Mouse (Mus musculus): ENCODE results near the gene Limd2. TPM values are rescaled to one million over a fixed set of nuclear protein-coding genes. Genes with fewer than 3 reads are reported as not detected.
A peak's percentile ranks its signal among the peaks of the same experiment; 100 is the strongest.
"Not testable (repeated sequence)": the region's sequence is repeated elsewhere in the genome, so short reads cannot be mapped to it uniquely, and the experiment has no call there.

Limd2 gene
- 100 to 1,000 TPM; 633 to 743 TPM for polyA plus RNA-seq (2017; shearing (Covaris generic))

GRCm38 (mm10) chr11:106160841-106161721 lies at the start of gene Limd2, which contains the start of gene Gm10840:
Gene Limd2, minus strand, starts transcription at chr11:106160860.
Gene Gm10840, plus strand, starts transcription at chr11:106160850.
- ATAC-seq = peak; percentile 13

DNA sequence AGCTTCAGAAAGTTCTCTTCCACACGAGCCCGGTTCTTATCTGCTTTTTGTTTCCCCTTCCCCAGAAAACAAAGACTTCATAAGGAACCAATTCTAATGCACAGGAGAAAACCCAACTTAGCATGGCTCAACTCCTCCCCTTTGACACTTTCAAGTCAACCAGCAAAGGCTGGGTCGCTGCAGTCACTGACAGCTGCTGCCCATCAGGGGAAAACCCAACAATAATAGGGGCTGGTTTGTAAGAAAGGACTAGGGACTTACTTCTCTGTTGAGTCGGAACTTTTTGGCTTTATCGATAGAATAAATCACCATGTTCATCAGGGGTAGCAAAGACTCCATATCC lies 41.4 kb upstream of the Limd2 start, which contains the start of gene Strada:
TSS of gene Strada (minus strand) at position 46 of the 343 bp plus-strand sequence.
- ATAC-seq = peak; percentile 64

- peak; percentile 37 for ATAC-seq
Observed at GRCm38 (mm10) chr11:106201337-106202122, 40.9 kb upstream of the Limd2 start.

DNA sequence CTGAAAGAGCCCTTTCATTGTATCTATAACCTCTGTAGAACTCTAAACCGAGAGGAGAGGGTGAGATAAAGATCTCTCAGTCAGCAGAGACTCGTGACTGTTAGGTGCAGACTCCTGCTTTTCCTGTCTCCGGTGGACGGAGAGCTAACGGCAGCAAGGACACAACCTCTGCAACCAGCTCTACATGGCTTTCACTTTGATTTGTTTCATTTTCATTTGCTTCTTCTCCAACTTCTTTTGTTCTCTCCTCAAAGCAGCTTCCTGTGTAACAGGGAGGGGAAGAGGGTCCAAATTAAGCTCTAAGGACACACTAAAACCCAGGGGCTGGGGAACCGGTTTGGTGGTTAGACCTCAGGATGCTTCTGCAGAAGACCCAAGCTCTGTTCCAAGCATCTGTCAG lies 40.1 kb upstream of the Limd2 start:
- peak; percentile 62 for ATAC-seq

DNA sequence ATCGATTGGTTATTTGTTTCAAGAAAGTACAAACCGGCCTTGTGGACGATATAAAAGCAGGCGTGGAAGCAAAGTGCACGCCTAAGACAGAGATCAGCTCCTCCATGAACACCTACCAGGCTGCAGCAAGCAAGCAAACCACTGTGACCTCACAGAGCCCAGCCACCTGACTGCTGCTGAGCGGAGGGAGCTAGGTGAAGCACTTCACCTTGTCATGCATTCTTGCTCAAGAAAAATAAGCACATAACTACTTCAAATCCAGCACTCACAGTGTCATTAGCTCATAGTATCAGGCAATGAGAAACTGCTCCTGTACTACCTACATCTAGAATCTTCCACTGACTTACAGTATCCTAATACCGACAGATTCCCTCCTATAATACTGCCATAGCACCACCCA lies 39.3 kb upstream of the Limd2 start:
- not testable (repeated sequence) for ATAC-seq

DNA sequence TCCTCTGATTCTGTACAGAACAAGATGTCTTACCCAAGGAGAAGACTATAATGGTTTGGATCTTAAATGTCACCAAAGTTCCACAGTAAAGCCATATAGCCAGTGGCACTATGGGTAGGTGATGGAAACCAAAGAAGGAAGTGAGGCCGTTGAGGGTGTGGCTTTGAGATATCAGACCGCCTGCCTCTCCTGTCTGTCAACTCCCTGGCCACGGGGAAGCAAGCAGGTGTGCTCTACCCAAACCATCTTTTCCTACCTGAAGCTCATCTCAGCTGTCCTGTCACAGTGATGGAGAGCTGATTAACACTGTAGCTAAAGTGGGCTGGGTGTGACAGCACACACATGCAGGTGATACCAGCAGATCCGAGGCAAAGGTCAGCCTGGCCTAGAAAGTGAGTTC lies 37.6 kb upstream of the Limd2 start:
- no peak for ATAC-seq

DNA sequence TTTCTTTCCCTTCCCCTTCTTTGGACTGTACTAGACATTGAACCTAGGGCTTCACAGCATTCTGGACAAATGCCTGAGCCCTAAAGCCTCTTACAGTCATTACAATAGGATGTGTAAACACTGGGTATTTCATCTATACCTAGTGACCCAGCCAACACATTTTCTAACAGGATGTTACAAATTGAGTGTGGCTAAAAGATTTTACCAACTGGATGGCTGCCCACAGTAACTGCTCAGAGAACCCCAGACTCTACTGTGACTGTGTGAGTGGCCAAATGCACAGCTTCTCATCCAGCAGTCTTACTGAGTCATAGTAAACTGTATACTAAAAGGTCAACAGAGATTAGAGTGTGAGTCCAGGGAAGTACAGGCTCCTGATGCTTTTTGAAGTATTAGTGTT lies 34.7 kb upstream of the Limd2 start:
- no peak for ATAC-seq

DNA sequence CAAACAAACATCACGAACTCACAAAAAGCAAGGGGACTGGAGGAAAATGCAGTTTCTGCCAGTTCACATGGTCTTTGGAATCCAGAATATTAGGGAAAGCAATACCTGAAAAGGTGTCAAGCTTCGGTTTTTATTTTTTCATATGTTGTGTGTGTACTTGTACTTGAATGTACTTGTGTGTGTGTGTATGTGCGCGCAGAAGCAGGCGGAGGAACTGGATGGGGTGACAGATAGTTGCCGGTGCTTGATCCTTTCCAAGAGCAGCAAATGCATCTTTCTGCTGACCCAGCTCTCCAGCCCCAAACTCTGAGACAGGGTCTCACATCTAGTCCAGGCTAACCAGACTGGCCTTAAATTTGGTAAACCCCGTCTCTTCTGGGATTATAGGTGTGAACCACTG lies 34.2 kb upstream of the Limd2 start:
- ATAC-seq = no peak

DNA sequence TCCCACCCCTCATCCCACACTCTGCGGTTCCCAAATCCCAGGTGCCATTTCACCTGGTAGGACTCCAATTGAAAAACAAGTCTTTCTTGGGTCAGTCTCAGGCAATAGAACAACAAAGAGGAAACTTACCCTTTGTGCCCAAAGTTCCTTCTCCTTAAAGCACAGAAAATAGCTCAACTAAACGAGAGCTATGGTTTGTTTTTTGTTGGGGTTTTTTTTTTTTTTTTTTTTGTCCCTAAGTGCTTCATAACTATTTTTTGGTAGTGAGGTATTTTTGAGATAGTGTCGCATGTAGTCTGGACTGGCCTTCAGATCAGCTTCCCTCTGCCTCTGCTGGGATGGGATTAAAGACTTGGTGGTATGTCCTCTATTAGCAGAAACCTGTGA lies 33.5 kb upstream of the Limd2 start:
- no peak for ATAC-seq

DNA sequence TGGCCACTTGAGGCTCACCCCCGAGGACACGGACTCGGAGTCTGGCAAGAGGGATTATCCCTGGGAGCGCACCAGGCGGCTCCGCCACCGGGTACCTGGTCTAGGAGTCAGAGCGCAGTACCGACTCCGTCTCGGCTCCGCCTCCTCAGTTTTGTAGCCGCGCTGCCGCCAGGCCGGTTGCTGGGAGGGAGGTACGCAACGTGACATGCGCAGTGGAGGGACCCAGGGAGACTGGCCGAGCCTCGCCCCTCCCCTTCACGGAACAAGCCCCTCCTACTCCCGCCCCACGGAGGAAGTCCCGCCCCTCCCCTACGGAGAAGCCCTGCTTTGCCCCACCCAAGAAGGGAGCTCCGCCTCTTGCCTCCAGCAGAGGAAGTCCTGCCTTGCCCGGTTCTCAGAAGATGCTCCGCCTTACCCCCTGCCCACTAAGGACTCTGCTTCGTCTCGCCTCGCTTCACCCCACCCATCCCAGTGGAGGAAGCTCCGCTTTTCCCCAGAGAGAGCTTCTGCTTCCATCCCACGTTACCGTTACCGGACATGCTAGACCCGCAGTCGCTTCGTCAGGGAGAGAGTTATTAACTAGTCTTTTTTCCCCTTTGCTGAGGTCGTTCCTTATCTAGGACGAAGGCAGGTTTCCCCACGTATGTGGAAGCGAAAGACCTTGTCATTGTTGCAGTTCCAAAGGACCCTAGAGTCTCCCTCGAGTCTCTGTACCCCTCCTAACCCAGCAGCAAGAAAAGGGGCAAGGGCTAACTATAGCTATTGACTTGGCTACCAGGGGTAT lies 32.9 kb upstream of the Limd2 start:
- ATAC-seq = peak; percentile 90

DNA sequence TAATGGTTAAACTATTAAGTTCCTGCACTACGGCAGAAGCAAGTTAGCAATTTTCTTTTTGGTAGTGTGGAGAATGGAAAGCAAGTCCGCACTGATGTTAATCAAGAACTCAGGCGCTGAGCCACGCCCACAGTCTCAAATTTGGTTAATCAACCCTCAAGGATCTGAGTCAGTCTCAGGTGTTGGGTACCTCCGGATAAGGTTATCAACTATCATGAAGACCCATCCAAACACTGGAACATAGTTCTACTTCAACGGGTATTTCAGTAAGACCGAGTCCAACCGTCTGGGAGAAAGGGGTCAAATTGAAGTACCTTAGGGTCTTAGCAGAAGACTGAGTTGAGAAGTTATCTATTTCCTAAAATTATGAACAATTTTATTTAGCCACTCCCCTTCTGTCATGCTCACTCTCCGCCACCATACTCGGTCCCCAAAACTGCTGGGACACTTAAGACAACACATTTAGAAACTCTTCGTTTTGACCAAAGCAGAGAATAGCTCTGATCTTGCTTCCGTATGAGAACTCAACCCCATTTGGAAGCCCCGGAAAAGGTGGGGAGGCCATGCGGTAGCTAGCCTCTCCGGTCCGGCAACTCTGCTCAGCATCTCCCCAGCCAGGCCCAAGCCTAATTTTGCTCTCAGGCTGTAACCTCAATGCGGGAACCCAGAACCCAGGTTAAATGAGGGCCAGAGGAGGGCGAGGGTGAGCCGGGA lies 32.2 kb upstream of the Limd2 start:
- peak; percentile 13 for ATAC-seq

DNA sequence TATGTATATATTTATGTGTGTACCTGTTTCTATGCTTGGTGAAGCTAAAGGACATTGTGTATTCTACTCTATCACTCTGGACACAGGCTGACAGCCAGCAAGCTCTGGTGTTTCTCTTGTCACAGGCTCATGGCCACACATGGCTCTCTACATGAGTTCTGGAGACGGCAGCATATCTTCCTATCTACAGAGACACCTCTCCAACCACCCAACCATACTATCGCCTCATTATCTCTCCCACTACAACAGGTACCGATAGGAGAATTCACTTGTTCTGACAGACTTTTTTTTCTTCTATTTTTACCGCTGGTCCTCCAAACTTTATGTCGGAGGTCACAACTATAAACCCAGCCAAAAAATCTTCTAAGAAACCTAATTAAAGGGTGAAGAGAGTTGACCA lies 31.6 kb upstream of the Limd2 start:
- no peak for ATAC-seq

DNA sequence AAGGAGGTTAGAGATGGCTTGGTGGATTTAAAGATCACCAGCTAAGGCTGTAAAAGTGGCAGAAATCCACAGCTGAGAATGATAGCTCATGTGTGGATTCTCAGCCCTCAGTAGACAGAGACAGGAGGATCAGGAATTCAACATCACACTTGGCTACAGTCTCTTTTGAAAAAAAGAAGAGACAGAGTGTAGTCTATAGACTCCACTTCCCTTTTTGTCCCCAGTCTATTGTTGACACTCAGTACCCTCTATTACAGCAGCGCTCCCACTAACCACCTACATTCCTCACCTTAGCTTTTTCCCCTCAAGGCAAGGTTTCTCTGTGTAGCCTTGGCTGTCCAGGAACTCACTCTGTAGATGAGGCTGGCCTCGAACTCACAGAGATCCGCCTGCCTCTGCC lies 31.1 kb upstream of the Limd2 start:
- ATAC-seq = no peak

- ATAC-seq = no peak
Observed at GRCm38 (mm10) chr11:106187326-106187725, 26.7 kb upstream of the Limd2 start.

- no peak for ATAC-seq
Observed at GRCm38 (mm10) chr11:106180449-106180801, 19.8 kb upstream of the Limd2 start.

DNA sequence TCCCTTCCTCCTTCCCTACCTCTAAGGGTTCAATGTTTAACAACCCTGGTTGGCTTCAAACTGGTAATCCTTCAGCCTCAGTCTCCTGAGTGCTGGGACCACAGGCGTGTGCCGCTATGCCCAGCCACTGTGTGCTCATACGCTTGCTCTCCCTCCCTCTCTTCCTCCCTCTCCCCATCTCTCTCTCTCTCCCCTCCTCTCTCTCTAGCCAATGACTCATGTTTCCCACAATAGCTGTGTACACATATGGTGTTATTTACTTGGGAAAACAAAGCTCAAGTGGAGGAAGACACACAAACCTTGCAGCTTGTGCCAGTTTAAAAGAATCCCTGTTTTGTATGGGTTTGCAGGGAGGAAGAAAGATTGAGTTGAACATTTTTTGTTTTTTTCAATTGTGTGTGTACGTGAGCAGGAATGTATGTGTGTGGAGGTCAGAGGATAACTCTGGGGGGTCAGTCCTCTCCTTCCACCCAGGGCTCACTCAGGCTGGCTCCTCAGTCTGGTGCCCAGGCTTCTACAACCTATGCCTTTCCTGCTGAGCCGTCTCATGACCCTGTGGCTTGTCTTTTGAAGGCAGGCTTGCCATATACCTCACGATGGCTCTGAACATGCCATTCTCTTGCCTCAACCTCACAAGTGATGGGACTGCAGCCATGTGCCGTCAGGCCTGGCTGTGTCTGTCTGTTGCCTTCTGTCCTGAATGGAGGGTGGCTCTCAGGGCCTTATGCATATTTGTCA lies 19.2 kb upstream of the Limd2 start:
- ATAC-seq = no peak

DNA sequence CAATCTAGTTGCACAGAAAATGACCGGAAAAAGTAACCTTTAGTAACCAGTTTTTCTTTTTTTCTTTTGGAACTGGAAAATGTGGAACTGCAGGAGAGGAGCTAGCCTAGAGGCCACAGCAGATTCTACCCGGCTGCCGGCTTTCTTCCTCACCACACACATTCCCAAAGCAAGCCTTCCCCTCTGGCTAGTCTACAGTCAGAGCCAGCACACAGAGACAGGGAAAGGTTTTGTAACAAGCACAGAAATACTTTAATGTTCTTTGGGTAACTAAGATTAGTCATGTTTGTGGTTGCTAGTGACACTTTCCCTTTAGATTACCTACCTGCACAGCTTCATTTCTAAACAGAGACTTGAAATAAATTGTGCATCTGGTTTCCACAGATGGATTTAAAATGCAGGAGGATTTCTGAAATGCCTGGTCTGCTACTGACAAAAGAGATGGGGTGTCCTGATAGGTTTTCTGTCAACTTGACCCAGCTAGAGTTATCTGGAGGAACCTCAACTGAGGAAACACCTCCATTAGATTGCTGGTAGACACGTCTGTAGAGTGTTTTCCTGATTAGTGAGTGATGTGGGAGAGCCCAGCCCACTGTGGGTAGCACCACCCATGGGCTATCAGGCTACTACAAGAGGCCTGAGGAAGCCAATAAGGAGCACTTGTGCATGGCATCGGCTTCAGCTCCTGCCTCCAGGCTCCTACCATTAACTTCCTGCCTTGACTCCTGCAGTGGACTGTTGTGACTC lies 17.5 kb upstream of the Limd2 start:
- ATAC-seq = no peak

- ATAC-seq = no peak
Observed at GRCm38 (mm10) chr11:106176372-106176771, 15.7 kb upstream of the Limd2 start.

- no peak for ATAC-seq
Observed at GRCm38 (mm10) chr11:106175081-106175480, 14.4 kb upstream of the Limd2 start.

DNA sequence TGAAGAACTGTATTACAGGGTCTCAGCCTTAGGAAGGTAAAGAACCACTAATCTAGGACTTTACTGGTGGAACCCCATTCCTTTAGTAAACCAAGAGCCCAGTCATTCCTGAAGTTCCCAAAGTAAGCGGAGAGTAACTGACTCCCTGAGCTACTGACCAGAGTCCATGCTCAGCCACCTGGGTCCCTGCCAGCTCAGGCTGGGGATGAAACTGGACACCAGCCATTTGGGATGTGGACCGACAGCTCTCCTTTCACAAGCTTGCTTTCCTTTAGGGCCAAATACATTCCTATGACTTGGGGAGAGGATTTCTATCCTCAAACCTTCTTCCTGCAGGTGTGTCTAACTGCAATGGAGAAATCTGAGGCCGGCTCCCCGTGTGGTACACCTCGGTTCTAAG lies 13.7 kb upstream of the Limd2 start:
- ATAC-seq = no peak

- no peak for ATAC-seq
Observed at GRCm38 (mm10) chr11:106173228-106173627, 12.6 kb upstream of the Limd2 start.
